Mouse (Mus musculus): Measurements from ENCODE around the gene Lzts3.
"Not testable (repeated sequence)": the region's sequence is repeated elsewhere in the genome, so short reads cannot be mapped to it uniquely, and the experiment has no call there.

The Lzts3 gene

DNA sequence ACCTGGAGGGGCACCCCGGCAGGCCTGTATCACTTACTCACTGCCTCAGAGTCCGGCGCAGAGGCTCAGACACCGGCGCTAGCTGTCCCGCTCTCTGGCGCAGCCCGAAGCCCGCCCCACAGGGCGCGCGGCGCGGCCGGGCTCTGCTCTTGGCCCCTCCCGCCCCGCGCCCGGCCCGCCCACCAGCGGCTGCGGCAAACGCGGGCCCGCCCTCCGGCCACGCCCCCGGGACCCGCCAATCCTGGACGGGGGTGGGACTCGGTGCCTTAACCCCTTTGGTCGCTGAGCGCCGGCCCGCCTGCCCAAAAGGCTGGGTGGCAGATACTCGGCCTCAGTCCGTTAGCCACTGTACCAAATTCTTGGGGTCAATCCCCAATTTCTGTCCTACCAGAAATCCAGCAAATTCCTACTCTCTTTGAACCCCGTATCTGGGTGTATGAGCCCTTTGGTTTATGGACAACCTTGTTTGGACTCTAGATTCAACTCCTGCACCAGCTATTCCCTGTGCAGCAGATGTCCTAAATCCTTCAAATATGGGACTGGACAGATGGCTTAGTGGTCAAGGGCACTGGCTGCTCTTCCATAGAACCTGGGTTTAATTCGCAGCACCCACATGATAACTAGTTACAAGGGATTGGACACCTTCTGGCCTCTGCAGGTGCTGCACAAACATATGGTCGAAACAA is at the start of gene Lzts3:
Gene Lzts3 (minus strand): TSS at position 120 of the 686 bp plus-strand sequence.
- DNase-seq, result peak; percentile 91 to 93

DNA sequence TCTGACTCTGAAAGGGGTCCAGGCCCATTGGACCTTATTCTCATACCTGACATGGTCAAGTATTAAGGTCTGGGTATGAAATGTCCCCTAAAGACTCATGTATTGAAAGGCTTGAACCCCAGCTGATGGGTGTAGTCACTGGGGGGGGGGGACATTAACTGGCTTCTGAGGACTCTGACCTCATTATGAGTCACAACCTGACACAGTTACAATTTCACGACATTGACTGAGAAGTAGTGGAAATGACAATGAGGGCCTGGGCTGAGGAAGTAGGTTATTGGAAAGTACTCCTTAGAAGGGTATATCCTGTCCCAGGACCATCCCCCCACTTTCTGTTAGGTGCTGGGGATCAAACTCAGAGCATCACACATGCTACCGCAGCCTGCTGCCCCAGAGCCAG is 46.4 kb upstream of the Lzts3 start:
- no peak for DNase-seq

DNA sequence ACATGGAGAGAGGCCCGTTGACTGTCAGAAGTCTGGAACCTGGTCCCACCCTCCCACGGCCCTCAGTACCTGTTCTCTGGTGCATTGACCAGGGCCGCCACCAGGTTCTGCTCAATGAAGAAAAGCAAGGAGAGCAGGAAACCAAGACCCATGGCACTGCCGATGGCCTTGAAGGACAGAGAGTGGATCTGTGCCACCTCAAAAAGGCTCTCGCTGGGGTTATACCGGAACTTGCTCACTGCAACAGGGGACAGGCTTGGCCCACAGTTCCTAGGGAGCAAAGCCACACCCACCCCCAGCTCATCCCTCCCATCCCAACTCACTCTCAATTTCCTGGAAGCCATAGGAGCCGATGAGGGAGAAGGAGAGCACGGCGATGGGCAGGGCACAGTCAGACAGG is 42.8 kb upstream of the Lzts3 start:
- no peak for DNase-seq

DNA sequence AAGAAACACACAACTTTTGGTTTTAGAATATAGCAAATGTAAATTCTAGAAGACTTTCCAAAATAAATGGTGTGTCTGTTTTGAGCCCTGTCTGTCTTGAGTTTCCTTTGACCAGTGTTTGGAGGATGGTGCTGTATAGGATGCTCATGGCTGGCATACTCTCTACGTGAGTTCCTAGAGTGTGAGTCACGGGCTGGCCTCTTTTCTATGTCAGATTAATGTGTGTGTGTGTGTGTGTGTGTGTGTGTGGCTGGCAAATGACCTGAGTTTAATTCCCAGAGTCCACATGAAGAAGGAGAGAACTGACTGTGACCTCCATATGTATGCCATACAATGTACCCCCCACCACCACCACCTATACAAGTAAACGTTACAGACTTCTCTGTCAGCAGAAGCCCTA is 38.9 kb upstream of the Lzts3 start:
- no peak for DNase-seq

DNA sequence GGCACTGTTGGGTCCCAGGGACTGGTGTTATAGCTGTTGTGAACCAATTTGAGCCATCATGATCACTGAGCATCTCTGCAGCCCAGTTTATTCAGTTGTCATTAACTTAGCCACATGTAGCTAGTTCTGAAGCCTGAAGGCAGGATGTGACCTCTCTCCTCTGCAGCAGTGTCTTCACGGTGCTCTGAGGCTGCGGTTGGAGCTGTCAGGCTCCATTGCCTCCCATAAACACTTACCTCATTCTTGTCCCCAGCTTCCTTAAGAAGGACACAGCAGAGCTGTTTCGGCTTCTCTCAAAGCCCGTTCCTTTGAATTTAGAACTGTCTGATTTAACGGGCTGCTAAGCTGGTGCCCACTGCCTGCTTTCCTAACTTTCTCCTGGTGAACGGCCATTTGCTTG is 37.3 kb upstream of the Lzts3 start:
- DNase-seq, result no peak

DNA sequence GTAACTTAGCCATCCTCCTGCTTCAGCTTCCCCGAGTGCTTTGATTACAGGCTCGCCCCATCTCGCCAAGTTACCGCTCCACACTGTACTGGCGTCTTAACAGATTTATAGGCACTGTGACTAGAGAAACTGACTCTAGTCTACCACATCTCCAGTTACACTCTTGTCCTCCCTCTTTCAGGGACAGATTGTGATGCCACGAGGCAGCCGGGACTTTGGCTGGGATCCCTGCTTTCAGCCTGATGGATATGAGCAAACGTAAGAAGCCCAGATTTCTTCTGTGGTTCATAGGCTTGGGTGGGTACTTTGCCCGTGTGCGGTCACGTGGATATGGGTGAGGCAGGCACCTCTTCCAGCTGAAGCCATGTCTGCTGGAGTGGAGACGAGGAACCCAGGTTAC is 36.6 kb upstream of the Lzts3 start:
- no peak for DNase-seq

DNA sequence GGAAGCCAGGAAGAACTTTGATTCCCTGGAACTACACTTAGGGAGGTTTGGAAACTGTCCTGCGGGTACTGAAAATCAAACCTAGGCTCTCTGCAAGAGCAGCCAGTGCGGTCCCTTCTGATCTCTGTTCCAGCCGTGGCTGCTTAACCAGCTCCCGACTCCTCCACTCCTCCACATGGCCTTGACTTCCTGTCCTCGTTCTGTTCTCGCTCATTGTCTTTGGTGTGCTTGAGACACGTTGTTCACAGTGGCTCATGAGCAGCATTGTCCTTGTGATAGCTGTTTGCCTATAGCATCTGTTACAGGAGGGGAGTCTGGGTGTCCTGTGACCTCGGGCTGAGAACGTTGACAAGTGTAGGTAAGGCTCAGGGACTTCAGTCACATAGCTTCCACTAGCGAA is 34.6 kb upstream of the Lzts3 start:
- no peak for DNase-seq

DNA sequence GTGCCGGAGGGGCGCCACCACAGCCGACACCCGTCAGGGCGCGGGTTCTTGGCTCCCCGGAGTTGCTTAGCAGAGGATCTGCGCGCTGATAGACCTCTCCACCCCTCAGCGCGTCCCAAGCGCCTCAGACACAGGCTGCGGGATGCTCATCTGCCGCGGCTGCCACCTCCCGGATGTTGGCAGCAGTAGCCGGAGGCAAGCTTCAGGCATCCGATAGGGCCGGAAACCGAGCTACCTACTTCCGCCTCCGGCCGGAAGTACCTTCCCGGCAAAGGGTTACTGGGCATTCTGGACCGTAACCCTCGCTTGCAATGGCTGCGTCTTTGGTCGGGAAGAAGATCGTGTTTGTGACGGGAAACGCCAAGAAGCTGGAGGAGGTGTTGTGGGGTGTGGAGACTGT is 25.0 kb upstream of the Lzts3 start, which contains the start of gene Itpa:
Gene Itpa (plus strand): TSS at position 52 of the 400 bp plus-strand sequence.
- DNase-seq, result peak; percentile 85 to 87

DNA sequence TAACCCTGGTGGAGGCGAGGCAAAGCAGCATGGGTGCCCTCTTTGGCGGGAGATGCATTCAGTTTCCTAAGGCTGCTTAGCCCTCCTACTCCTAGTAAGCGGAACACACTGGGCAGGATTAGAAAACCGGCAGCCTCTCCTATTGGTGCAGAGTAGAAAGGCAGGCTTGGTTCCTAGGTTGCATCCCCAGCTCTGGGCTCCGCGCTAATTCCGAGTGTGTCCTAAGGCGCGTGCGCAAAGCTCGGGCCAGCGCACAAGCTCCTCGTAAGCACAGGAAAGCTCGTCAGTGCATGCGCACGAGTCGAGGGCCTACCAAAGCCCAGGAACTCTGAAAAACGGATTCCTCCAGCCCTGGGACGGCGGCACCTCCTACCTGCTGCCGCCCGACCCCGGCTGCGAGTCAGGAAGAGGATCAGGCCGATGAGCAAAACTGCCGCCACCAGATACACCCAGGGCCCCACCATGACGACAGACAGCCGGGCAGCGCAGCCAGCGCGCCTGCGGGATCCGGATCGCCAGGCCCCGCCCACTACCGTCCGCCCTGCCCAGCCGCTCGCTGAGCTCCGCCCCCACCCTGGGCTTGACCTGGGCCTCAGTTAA is 21.6 kb upstream of the Lzts3 start, which contains the start of gene Ddrgk1:
Gene Ddrgk1 (minus strand): TSS at position 558 of the 600 bp plus-strand sequence.
- DNase-seq, result peak; percentile 92

DNA sequence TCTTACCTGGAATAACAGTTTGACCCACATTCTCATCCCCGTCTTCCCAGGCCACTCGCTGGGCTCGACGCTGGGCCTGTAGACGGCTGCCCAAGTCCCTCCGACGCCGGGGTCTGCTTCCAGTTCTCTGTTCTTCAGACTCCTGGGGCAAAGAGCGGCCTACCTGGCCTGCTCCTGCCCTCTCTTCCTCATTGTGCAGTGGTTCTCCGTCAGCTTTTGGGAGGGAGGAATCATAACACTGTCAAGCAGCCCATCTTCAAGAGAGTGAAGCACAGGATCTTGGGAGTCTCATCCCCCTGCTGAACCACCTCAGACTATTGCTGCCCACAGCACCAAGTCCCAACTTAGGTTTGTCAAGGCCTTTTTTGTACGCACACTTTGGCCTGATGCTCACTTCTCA is 20.7 kb upstream of the Lzts3 start:
- no peak for DNase-seq

DNA sequence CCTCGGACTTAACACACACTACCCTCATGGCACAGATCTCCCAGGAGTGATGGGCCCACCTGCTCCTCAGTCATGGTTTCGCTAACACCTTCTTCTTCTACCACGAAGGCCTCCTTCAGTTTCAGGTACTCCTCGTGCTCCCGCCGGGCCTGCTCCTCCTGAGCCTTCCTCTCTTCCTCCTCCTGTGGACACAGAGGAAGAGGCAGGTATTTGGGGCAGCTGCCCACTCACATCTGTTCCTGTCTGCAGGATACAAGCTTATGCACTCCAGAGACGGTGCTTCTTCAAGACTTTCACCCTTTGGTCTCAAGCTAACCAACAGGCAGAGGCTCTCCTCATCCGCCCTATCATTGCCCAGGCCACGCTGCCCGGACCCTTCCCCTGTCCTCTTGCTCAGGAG is 15.9 kb upstream of the Lzts3 start:
- no peak for DNase-seq

DNA sequence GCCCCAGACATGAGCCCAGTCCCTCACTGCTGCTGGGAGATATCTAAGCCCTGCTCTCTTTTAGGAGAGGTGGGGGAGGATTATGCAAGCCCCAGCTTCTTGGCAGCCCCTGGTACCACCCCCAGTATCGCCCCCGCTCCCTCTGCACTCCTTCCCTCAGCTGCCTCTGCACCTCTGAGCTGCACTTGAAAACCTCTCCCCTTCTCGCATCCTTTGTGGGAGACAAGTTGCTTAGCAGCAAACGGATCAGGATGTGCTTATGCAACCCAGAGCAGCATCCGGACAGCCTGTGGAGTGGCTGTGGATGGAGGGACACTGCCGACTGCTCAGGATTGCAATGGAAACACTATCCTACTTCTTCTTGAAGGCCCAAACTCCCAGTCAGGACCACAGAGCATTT is 14.9 kb upstream of the Lzts3 start:
- no peak for DNase-seq

DNA sequence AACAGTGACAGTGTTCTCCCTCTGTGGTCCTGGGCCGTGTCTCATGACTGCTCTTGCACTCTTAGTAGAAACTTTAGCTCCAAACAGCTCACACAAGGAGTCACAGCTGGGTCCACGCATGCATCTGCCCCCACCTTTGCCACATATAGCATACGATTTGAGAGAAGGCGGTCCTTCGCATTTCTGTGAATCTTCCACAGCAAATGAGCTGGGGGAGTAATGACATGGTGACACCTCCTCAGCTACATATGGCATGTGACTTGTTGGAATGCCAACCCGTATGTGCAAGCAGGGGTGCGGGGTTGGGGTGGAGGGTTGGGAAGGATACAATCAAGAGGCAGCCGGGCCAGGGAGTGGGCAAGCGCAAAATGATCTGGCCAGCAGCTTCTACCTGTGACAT is 13.9 kb upstream of the Lzts3 start:
- no peak for DNase-seq

DNA sequence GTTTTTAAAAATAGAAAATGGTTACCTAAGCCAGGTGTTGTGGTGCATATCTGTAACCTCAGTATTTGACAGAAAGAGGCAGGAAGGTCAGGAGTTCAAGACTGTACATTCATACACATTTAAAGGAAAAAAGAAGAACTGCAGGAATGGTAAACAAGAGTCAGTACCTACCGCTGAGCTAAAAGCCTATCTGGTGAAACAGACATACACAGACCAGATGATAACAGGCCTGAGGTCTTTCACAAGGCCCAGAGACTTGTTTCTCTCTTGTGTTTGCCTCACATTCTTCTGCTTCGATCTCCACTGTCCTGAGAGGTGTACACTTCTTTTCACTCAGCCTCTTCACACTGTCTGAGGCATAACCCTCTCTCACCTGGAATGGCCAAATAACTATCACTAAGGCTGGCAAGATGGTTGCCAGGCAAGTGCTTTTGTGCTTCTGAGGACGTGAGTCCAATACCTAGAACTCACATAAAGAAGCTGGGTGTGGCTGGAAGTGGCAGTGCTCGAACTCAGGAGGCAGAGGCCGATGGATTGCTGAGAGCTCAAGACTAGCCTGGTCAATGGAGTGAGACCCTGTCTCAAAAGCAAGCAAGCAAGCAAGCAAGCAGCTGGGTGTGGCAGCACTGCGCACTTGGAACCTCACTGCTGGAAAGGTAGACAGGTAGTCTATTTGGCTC is 13.2 kb upstream of the Lzts3 start:
- DNase-seq, result no peak

DNA sequence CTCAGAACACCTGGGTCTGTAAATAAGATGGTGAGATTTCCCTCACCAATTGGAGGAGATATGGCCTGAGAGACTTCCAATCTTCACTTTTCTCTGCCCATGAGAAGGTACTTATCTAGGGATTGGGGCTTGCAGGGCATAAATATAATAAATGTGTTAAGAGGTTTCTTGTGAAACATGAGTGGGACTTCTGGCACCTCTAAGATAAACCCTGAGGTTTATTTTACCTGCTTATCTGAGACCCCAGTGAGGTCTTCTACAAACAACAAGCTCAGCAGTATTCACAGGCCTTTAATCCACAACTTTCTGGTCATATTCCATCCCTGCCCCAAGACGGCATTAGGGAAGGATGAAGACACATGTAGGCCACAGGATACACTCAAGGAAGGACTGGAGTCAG is 11.2 kb upstream of the Lzts3 start:
- no peak for DNase-seq

DNA sequence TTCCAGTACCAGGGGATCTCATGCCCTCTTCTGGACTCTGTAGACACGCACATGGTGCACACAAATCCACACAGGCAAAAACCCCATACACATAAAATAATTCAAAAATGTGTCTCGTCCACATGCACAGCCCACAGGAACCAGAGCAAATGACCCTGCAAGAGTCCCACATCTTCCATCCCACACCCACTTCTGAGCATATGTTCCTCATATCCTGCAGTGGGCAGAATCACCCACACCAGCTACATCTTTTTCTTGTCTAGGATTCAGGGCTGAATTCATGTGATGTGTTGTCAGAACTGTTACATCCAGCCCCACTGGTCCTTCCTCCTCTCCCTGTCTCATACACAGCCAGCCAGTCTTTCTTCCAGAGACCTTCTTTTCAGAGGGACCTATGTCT is 10.7 kb upstream of the Lzts3 start:
- no peak for DNase-seq

DNA sequence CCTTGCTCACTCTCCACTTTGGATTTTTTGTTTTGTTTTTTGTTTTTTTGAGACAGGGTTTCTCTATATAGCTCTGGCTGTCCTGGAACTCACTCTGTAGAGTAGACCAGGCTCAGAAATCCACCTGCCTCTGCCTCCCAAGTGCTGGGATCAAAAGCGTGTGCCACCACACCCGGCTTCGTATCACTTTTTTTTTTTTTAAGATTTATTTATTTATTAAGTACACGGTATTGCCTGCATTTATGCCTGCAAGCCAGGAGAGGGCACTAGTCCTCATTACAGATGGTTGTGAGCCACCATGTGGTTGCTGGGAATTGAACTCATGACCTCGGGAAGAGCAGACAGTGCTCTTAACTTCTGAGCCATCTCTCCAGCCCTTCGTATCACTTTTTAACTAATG is 6.4 kb upstream of the Lzts3 start:
- DNase-seq, result not testable (repeated sequence)

DNA sequence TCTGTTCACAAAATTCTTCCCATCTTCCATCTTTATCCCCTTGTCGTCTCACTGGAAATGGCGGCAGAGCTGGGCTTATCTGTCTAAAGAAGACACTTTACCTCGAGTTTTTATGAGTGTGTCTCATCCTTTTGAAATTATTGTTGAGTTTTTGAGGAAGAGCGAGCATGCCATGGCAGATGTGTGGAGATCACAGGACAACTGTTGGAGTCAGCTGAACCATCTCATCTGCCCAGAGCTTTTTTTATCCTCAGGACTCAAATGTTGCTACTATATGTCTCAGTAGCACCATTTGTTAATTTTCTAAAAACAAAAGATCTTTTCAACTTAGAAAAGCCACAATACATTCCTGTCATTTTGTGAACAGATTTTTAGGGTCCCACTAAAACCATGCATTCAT is 2.6 kb upstream of the Lzts3 start:
- DNase-seq, result no peak

DNA sequence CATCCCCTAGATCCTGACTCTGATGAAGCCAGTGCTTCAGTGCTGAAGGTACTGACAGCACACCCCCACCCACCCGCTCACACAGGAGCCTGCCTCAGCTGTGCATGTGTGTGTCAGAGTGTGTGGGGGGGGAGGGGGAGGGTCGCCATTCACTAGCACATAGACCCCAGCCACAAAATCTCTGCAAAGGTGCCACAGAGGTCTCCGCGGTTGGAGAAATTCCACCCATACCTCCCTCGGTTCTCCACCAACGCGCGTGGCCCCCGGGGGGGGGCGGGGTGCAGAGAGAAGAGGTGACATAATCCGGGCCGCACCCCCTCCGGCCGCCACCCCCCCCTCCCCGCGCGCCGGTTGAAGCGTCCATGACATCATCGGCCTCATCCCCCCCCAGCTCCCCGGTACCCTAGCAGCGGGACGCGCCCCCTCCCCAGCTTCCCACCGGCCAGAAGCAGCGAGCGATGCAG is 374 bp downstream of the Lzts3 start:
- no peak for DNase-seq

DNA sequence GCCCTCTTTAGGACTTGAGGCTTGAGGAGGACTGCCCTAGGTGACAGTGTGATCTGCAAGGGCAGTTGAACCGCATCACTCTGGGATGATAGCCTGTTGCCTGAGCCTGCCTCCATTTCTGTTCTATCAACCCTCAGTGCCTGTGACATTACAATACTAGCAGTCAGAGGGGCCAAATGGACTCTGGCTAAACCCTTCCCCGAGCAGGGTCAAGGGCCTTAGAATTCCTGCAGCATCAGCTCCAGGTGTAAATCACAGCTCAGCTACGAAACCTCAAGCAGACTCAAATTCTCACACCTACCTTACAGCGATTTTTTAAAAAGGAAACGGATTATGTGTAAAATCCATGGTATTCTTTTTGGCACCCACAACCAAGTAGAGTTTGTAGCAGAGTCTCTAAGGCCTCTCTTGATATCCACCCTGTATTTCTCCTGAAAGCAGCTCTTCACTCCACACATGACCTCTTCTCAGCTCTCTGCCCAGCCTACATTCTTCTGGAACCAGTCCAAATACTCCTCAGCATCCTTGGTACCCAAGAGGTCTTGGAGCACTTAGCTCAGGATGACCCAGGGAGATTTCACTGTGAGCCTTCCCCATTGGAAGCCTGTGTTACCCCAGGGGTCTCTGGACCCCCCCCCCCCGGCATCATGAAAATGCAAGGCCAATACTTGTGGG is 1.1 kb downstream of the Lzts3 start:
- peak in 1 of 2 experiments; percentile 41 for DNase-seq

DNA sequence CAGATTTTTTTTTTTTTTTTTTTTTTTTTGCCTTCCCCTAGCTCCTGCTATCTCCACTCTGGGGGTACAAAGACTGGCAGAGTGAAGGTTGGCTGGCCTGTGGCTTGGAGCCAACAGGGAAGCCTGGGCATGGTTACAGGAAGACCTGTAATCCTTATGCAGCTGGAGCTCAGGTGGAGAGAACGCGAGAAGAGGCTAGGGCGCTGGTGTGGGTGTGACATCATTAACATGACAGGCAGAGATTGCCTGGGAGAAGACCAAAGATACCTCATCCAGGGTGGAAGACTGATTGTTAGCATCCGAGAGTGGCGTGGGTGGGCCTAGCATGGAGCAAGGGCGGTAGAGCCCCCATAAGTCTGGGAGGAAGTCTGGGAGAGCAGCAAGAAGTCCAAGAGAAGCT is 3.3 kb downstream of the Lzts3 start:
- peak in 1 of 2 experiments; percentile 51 for DNase-seq

DNA sequence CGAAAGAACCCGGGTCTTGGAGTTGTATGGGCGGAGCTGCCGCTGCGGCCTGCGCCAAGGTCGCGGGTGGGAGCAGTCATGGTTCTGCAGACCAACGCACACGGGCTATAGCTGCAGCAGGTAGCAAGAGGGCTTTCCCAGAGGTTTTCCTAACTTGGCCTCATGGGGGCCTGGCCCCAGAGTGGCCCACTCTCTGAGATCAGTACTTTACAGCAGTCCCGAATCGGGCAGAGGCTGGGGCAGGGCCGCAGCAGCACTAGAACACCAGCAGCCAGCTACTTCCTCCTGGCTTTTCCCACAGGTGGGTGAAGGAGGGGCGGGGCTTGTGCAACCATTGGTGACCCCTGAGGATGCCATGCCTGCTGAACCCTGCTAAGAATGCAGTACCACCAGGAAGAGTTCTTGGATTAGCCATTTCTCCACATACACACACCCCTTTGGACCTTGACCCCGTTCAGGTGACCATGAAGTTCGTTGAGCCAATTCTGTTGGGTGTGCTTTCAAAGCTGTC is 4.4 kb downstream of the Lzts3 start:
- DNase-seq, result peak; percentile 95 to 97

DNA sequence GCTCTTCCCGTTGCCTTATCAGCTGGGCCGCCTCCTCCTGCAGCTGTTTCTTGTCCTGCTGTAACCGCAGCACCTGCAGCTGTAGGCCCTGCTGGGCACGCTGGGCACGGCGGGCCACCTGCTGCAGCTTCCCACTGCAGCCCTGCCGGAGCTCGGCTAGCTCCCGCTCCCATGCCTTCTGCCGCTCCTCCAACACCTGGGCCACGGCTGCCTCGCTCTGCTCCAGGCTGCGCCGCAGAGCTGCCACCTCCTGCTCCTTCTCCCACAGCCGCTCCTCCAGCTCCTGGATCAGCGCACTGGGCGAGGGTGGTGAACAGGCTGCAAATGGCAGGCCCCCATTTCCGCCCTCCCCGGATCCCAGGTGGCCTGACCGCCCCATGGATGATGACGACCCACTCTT is 6.8 kb downstream of the Lzts3 start:
- no peak for DNase-seq
